Mouse (Mus musculus) retina, postnatal 1 day (tissue): ENCODE measurements at regions not wholly inside any gene's neighbourhood (a gene's known extent, or its start where the extent isn't known, plus 50 kb on each side); places are given as distances from the start of the nearest gene placed in this dataset.
A peak's percentile ranks its signal among the peaks of the same experiment; 100 is the strongest.

ENCODE experiments used
- DNase-seq: peaks from one replicate; pipeline ENCODE4 v3.0.0-alpha.2; 2012

GRCm38 (mm10) chr7:114912109-114912508, 168.6 kb downstream of the Insc start:
- DNase-seq: no peak

DNA sequence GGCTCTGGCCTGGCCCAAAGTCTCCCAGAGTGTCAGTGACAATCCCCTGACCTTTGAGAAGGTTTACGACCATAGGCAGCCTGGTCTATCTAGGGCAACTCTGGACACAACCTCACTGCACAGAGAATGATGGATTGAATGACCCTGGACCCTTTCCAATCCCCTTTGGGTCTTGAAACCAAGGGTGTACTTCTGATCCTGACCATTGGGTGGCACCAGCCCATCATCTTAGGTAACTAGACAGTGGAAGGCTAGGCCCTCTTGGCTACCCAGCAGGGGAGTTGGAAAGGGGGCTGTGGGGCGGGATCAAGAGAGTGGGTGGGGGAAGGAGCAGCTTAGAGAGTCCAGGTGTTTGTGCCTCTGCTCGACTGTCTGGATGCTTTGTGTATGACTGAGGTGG, 178.7 kb downstream of the Insc start:
- peak; percentile 86 for DNase-seq

- peak; percentile 76 for DNase-seq
Observed at GRCm38 (mm10) chr7:114933861-114934260, 190.4 kb downstream of the Insc start.

GRCm38 (mm10) chr7:114950759-114951158, 207.3 kb downstream of the Insc start:
- DNase-seq: no peak

DNA sequence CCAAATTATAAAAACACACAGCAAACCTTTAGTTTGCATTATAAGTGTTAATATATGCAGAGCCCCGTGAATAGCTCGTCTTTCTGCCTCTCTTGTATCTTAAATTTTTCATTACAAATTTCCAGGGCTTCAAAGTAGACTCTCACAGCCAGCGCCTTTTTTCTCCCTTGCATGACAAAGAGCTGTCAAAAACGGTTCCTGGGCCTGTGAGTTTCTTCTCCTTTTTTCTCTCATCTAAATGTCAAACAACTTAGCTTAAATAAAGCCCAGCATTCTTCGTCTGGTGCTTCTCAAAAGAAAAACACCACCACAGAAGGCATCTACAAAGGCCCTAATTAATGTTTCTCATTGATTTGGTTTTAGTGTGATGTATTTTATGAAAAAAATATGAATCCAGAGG, 219.7 kb downstream of the Insc start:
- DNase-seq: no peak

- DNase-seq: no peak
Observed at GRCm38 (mm10) chr7:114965923-114966322, 222.4 kb downstream of the Insc start.

DNA sequence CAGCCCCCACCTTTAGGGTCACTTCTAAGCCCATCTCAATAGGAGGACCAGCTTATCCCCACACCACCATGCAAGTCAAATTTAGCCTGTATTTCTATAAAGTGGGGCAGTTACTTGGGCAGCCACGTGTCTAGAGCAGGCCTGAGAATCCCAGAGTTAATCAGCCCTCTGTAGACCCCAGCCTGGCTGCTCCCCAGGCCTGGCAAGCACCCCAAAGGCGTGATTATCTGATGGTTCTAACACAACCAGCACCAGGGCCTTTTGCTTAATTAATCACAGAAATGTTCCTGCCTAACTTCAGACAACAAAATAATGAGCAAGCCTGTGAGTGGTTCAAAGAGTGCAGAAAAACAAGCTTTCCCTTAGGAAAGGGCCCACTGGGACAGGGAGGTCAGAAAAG, 243.0 kb downstream of the Insc start:
- no peak for DNase-seq

DNA sequence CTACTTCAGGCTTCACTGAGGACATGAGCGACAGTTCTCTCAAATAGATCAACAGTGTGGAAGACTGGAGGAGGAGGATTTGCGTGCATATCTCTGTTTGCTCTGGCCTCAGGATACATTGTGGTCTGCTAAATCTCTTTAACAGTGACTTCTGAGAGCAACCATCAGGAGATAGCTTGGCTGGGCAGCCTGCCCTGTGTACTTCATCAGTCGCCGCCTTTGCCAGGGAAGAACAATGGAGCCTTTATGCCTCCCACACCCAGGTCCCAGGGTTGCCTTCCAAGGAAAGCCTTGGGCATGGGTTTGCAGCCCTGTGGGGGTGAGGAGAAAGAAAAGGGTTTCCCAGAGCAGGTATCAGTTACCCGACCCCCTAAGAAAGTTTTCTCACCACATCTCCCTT, 247.8 kb downstream of the Insc start:
- DNase-seq: peak; percentile 52

DNA sequence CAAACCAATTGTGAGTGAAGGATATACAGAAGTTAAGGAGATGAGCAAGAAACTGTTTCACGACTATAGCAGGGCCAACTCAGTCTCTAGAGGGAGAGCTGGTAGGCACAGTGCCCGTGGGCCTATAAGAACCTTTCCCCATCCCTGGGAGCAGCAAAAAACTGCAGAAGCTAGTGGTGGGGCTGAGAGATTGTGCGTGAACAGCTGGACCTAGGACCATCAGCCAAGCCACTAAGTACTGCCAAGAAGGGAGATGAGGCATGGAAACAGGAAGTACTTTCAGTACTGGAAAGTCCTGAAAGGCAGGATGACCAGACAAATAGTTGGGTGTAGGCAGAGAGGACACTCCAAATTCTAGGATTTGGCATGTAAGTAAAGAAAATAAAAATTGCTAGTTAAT, 248.9 kb downstream of the Insc start:
- DNase-seq: no peak

DNA sequence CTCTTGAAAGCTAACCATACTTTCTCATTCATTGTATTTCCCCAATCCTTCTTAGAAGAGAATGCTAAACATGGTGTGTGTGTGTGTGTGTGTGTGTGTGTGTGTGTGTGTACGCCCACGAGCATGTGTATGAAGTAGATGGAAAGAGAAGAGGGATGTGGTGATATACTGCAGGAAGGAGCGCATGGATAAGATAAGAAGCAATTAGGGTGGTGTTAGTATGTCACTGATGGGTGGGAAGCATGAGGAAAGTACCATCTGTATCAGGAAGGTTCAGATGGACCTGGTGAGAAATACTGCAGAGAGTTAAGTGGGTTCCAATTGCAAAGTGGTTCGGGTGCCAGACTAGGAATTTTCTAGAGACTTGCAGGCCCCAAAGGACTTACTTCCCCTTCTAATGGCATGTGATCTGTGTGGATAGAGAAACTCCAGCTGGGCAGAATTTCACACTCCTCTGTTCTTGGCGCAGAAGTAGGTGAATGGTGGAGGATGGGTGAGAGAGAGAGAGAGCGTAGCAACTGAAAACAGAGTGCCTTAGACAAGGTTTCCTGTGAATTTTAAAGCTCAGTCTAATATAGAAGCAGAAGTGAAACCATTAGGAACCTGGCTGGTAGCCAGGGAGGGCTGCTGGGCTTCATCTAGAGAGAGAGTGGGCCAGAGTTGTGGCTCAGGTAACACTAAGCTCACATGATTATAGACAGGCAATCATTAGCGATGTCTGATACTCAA, 257.5 kb downstream of the Insc start:
- DNase-seq: no peak

DNA sequence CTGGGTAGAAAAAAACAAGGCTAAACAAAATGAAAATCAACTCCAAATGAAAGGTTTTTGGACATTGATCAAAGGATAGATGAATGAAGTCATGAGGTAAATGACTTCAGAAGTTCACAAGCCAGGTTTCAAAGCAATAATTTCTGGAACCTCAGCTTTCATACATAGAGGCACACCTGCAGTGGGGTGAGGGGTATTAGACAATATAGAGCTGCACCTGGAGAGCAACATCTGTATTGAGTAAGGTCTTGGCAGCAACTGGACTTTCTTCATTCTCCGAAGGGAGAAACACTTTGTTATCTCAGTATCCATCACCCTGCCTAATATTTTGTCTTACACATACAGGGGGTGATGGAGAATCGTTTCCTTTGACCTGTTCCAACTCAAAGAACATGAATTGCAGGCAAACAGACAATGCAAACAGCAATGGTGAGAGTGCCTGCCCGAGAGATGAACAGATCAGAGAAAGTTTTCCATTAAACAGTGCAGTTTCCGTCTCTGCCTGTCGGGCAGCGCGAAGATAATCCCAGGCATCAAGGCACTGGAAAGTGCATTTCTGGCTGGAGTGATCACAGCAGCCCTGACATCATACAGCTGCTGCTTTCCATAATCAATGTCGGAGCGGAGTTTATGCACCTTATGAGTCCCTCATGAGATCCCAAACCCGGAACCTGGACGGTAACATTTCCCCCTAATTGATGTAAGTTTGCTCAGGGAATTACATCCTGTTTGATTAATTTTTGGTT, 270.9 kb downstream of the Insc start:
- no peak for DNase-seq

GRCm38 (mm10) chr7:115019369-115019958, 276.0 kb downstream of the Insc start:
- DNase-seq: no peak

- DNase-seq: no peak
Observed at GRCm38 (mm10) chr7:115020023-115020422, 276.5 kb downstream of the Insc start.

DNA sequence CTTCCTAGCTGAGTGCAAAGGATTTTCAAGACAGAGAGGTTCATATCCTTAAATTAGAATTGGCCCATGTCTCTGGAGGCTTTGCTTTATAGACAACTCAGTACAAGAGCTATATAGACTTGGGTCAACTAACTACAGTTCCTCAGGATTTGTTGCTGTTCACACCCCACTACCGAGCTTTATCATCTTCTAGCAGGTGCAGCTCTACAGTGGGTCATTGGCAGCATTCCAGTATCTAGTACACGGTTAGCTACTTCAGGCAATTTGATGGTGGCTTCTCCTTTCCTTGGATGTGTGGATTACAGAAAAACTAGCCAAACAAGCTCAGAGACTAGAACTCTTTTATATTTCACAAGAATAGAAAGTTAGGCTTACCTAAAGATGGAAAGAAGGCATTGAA, 282.3 kb downstream of the Insc start:
- DNase-seq: no peak

GRCm38 (mm10) chr7:115027685-115028084, 284.2 kb downstream of the Insc start:
- no peak for DNase-seq

- no peak for DNase-seq
Observed at GRCm38 (mm10) chr7:115033987-115034386, 290.5 kb downstream of the Insc start.

- DNase-seq: peak; percentile 91
Observed at GRCm38 (mm10) chr7:115055527-115055926, 312.0 kb downstream of the Insc start.

DNA sequence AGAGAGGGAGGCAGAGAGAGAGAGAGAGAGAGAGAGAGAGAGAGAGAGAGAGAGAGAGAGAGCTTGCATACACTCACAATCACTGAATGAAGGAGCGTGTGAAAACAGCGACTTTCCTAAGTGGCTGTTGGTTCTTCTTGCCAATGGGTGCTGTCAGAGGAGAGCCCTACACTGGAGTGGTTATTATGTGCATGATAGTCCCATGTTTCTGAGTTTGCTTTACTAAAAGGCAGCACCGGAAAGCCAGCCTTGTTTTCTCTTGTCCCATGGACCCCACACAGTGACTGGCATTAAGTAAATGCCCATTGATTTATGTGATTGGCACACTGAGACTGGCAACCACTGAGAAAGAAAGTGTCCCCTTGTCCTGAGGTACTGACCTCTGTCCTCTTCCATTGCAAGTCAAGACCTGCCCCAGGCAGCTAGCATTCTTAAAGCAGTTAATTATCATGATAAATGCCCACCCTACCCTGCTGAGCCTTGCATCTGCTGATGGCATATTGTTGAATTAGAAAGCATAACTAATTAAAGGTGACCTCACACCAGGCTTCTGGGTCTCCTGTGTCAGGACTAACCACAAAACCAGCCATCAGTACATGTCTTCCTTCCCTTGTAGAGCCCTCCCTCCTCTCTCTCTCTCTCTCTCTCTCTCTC, 313.6 kb downstream of the Insc start:
- peak; percentile 72 for DNase-seq

- DNase-seq: peak; percentile 59
Observed at GRCm38 (mm10) chr7:115057736-115058135, 314.2 kb downstream of the Insc start.

DNA sequence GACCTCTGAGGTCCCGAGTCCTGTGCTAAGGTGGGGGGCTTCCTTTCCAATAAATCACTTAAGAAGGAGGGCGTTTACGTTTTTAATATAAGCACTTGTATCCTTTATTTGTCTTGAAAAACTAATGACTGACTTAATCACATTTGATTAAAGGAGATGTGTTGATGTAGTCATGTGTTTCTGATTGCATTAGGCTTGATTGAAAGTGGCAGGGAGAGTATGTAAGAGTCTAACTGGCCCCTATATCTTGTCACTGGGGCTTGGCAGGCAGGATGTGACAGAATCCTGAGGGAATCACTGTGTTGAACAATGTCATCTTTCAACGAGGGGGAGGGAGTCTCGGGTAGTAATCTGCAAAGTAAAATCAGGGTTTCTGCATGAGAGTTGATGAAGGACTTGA, 316.7 kb downstream of the Insc start:
- peak; percentile 84 for DNase-seq

GRCm38 (mm10) chr7:115062817-115063216, 319.3 kb downstream of the Insc start:
- DNase-seq: no peak

DNA sequence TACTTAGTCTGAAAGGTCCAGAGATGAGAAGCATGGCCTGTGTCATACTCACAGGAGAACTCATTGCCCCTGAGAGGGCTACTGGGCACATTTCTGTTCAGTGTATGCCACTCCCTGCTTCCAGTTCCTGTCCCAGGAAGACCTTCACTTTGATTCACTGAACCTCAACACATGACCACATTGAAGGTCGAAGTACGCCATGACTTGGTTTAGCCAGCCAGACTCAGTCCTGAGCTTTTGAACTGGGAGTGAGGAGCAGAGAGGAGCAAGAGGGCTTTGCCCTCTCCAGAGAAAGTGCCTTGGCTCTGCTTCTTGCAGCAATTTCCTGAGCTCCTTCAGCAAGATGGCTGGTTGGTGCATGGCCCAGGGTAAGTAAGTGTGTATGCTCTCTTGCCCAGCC, 324.1 kb downstream of the Insc start:
- no peak for DNase-seq

- no peak for DNase-seq
Observed at GRCm38 (mm10) chr7:115073406-115073805, 329.9 kb downstream of the Insc start.

- no peak for DNase-seq
Observed at GRCm38 (mm10) chr7:115076781-115077180, 333.3 kb downstream of the Insc start.
